Mouse (Mus musculus) liver, embryonic 11.5 days (tissue): ENCODE results near the gene Hbb-bs. TPM values are rescaled to one million over a fixed set of nuclear protein-coding genes. Genes with fewer than 3 reads are reported as not detected.

Experiments
- ATAC-seq: fragments of 200-750 bp; cut with Nextera tagmentation; replicated peaks from 2 replicates; pipeline ENCODE4 v1.8.0; 2017; ENCODE audit warnings: moderate number of reproducible peaks, mild to moderate bottlenecking, moderate TSS enrichment, moderate library complexity; ENCODE audit not compliant: low FRiP score
- DNase-seq: peaks from one replicate; pipeline ENCODE4 v3.0.0-alpha.2; 2017; ENCODE audit warnings: low spot score
- H3K27ac ChIP-seq: fragments of 300-500 bp; sonication (generic); 2 replicates; pipeline ENCODE4 v1.5.1; 2014; ENCODE audit warnings: mild to moderate bottlenecking, low read depth, low read length, control low read depth
- H3K27me3 ChIP-seq: fragments of 300-500 bp; sonication (generic); replicated peaks from 2 replicates; pipeline ENCODE4 v1.6.1; 2014; ENCODE audit warnings: low read length, mixed read lengths; ENCODE audit not compliant: control insufficient read depth, insufficient read depth
- H3K36me3 ChIP-seq: fragments of 300-500 bp; sonication (generic); 2 replicates; pipeline ENCODE4 v1.6.1; 2014; ENCODE audit warnings: mild to moderate bottlenecking, low read length, moderate library complexity, mixed read lengths; ENCODE audit not compliant: control insufficient read depth, insufficient read depth
- H3K4me1 ChIP-seq: fragments of 300-500 bp; sonication (generic); replicated peaks from 2 replicates; pipeline ENCODE4 v1.6.1; 2014; ENCODE audit warnings: low read length, mixed read lengths; ENCODE audit not compliant: control insufficient read depth, insufficient read depth
- H3K4me2 ChIP-seq: fragments of 300-500 bp; sonication (generic); 2 replicates; pipeline ENCODE4 v1.6.1; 2014; ENCODE audit warnings: mild to moderate bottlenecking, control low read depth, moderate library complexity
- H3K4me3 ChIP-seq: fragments of 300-500 bp; sonication (generic); 2 replicates; pipeline ENCODE4 v1.5.1; 2014; ENCODE audit warnings: low read depth, low read length, control low read depth
- H3K9ac ChIP-seq: fragments of 300-500 bp; sonication (generic); 2 replicates; pipeline ENCODE4 v1.6.1; 2014; ENCODE audit warnings: low read depth, low read length, control low read depth
- H3K9me3 ChIP-seq: fragments of 300-500 bp; sonication (generic); 2 replicates; pipeline ENCODE4 v1.6.1; 2016; ENCODE audit warnings: low read length, inconsistent platforms, mixed read lengths; ENCODE audit not compliant: control insufficient read depth
- WGBS: fragments of 180-500 bp; shearing (Covaris S2); extraction: QIAGEN DNeasy Blood & Tissue Kit; methylation state at CpG from one replicate; pipeline ENCODE4 v1.1.7; 2014; 5-methylcytosine and 5-hydroxymethylcytosine counted together
- polyA plus RNA-seq: library from polyadenylated mRNA; unstranded; fragments of >200 nt; fragmentation: Nextera tagmentation; extraction: Ambion mirVana; gene quantifications from 2 replicates; pipeline ENCODE4 v1.2.1, GENCODE M21; 2014

Gene Hbb-bs
- polyA plus RNA-seq, result 9,439 and 11,024 TPM in 2 replicates

DNA sequence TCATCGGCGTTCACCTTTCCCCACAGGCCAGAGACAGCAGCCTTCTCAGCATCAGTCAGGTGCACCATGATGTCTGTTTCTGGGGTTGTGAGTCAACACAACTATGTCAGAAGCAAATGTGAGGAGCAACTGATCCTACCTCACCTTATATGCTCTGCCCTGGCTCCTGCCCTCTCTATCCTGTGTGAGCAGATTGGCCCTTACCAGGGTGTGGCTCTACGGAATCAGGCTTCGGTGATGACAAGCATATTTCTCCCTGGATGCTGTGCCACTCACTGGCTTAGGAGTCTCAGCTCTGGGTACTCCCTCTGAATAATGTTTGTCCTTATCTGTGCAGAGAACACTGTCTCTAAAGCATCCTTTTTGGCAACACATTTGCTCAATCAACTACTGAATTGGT, at the start of gene Hbb-bs:
Gene Hbb-bs (minus strand): TSS at position 289 of the 400 bp plus-strand sequence.
- peak within 1 kb of the TSS; percentile 14; the same call in 1 of the 2 replicates for H3K4me2 ChIP-seq
- ATAC-seq, result peak; percentile 91
- no peak for DNase-seq
- no peaks in the 10 kb centered on the region for H3K27me3 ChIP-seq
- H3K27ac ChIP-seq, result peak within 1 kb of the TSS; percentile 61
- H3K9ac ChIP-seq, result peak within 1 kb of the TSS; percentile 42; the same call in 1 of the 2 replicates
- H3K4me3 ChIP-seq, result no peak within 1 kb of the TSS
- WGBS, result 74% methylated on average over 4 of the region's 4 CpGs
- no peaks in the 10 kb centered on the region for H3K9me3 ChIP-seq
- peaks cover 10% of the 10 kb centered on the region for H3K4me1 ChIP-seq
- H3K36me3 ChIP-seq, result no peaks in the 10 kb centered on the region

DNA sequence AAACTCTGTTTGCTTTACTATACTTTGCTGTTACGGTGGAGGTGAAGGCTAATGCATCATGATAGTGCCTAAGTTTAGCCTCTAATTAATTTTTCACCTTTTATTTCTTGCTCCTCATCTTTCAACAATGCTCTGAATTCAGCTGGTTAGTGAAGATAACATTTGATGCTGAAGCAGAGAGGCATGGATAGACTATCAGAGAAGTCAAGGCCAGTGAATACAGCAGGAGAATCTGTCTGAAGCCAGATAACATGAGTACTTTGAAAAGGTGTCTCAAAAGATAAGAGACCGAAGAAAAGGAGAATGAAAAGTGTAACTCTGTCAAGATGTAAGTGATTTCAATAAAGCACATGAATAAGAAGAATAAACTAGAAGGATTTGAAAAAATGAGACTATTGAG, 49.2 kb upstream of the Hbb-bs start:
- ATAC-seq, result peak; percentile 91
- Histone ChIP-seq H3K9me3 (no peaks in the 10 kb centered on the region), H3K4me1 (peaks cover 13% of the 10 kb centered on the region), H3K36me3 (no peaks in the 10 kb centered on the region), H3K27ac (no peak overlapping the region), H3K4me2 (no peak overlapping the region), H3K4me3 (no peak overlapping the region), H3K9ac (no peak overlapping the region), H3K27me3 (no peaks in the 10 kb centered on the region)
- no peak for DNase-seq
- 51% methylated on average over 2 of the region's 2 CpGs for WGBS

DNA sequence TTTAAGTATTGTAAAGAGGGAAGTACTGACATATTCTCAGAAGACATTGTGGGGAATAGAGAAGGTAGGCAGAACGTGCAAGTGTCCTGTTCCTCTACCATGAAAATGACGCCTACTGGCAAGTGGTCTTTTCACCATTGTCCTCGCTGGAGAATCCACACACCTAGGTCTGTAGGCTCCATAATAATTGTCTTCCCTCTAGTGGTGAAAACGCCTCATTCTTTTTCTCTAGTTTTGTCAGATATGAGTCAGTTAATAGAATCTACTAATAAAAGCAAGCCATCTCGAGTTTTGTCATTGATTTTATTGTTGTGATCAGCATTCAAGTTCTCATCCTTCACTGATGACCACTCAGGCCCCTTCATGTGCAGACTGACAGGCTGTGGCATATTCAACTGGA, 46.6 kb upstream of the Hbb-bs start:
- WGBS, result 38% methylated on average over 5 of the region's 5 CpGs
- H3K27ac ChIP-seq, result peak overlapping the region; percentile 84

DNA sequence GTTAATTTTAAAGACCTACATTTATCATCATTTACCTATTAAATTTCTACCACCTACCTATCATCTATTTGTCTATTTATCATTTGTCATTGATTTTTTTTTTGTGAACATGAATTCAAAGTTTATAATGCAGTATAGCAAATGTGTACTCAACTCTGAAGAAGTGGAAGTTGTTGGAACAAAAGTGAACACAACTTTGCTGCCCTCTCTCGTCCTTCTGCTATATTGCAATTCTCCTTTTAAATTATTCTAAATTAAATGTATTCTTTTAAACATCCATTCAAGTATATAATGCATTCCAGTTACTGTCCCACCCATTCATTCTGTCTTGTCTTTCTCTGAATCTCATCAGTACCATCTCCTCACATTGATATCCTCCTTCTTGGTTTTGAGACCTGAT, 45.2 kb upstream of the Hbb-bs start:
- ATAC-seq, result no peak
- Histone ChIP-seq H3K27me3 (no peaks in the 10 kb centered on the region), H3K4me1 (peaks cover 18% of the 10 kb centered on the region), H3K27ac (peak overlapping the region; percentile 64), H3K4me2 (no peak overlapping the region), H3K9me3 (no peaks in the 10 kb centered on the region), H3K9ac (no peak overlapping the region), H3K36me3 (no peaks in the 10 kb centered on the region), H3K4me3 (no peak overlapping the region)
- 2% methylated on average over 1 of the region's 1 CpGs for WGBS
- no peak for DNase-seq

More for the DNA sequence above, 46.6 kb upstream of the Hbb-bs start:
- Histone ChIP-seq H3K9me3 (no peaks in the 10 kb centered on the region), H3K9ac (0 out of 2 replicates have a peak overlapping the region, but pooled peaks have one; percentile 46), H3K4me3 (no peak overlapping the region), H3K36me3 (no peaks in the 10 kb centered on the region), H3K4me1 (peaks cover 17% of the 10 kb centered on the region), H3K4me2 (no peak overlapping the region), H3K27me3 (no peaks in the 10 kb centered on the region)
- DNase-seq (no peak), ATAC-seq (no peak)

DNA sequence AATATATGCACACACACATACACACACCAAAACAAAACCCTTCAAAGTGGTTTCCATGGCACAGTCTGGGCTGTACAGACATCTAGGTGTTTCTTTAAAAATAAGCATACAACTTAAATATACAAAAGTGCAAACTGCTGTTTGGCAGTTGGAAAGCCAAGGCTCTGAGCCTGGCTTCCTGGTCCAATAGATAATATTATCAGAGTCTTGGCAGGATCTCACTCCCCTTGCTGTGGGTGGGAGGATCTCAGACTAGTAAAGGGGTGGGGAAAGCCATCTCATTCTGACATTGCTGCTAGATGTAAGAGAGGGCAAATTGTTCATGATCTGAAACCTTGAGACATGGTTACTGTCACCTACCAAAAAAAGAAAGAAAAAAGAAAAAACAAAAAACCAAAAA, 42.8 kb upstream of the Hbb-bs start:
- DNase-seq, result no peak
- H3K4me2 ChIP-seq, result peak overlapping the region; percentile 41
- H3K9me3 ChIP-seq, result no peaks in the 10 kb centered on the region
- H3K27ac ChIP-seq, result peak overlapping the region; percentile 97
- no peaks in the 10 kb centered on the region for H3K36me3 ChIP-seq
- peaks cover 14% of the 10 kb centered on the region for H3K4me1 ChIP-seq
- peak overlapping the region; percentile 57 for H3K9ac ChIP-seq
- peak; percentile 89 for ATAC-seq
- no peak overlapping the region for H3K4me3 ChIP-seq
- no peaks in the 10 kb centered on the region for H3K27me3 ChIP-seq

DNA sequence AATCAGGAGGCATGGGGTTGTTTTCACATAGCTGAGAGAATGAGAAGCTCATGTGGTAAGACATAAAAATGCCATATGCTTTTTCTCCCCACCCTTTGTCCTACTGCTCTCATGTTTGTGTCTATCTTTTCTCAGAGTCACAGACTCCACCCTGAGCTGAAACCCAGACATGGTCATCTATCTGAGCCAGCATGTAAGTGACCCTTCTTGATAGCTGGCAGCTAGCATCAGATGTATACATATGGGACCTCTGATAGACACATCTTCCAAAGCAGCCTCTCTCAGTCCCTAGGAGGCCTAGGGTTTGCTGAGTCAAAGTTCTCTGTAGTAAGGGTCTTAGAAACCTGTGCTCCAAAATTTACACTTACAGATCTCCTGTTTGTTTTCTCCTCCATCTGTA, 37.8 kb upstream of the Hbb-bs start:
- peak overlapping the region; percentile 57 for H3K9ac ChIP-seq
- DNase-seq (no peak), ATAC-seq (peak; percentile 93)
- H3K4me3 ChIP-seq, result no peak overlapping the region; the same call in 1 of the 2 replicates
- no peaks in the 10 kb centered on the region for H3K9me3 ChIP-seq
- H3K27me3 ChIP-seq, result no peaks in the 10 kb centered on the region
- H3K27ac ChIP-seq, result peak overlapping the region; percentile 97
- no peaks in the 10 kb centered on the region for H3K36me3 ChIP-seq
- peak overlapping the region; percentile 46 for H3K4me2 ChIP-seq
- peaks cover 22% of the 10 kb centered on the region for H3K4me1 ChIP-seq

DNA sequence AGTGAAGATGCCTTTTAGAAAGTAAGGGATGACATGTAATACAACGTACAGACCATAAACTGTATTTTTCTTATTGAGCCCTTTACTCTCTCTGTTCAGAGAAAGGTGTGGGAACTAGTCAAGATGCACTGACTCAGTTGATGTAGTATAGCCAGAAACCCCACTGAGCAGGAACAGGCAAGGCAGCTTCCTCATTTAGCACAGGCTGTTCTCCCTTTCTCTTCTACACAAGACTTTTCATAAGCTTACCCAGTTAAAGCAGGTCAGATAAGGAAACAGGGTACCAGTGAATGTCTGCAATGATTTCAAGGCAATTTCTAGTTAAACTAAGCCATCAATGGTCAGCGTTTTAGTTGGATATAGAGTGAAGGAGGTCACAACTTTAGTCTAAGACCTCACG, 33.6 kb upstream of the Hbb-bs start:
- WGBS, result 62% methylated on average over 3 of the region's 3 CpGs
- Histone ChIP-seq H3K4me3 (no peak overlapping the region), H3K9ac (peak overlapping the region; percentile 53; the same call in 1 of the 2 replicates), H3K4me2 (peak overlapping the region; percentile 38), H3K36me3 (no peaks in the 10 kb centered on the region), H3K27me3 (no peaks in the 10 kb centered on the region), H3K4me1 (peaks cover 25% of the 10 kb centered on the region), H3K9me3 (no peaks in the 10 kb centered on the region), H3K27ac (peak overlapping the region; percentile 83)
- ATAC-seq (no peak), DNase-seq (no peak)

DNA sequence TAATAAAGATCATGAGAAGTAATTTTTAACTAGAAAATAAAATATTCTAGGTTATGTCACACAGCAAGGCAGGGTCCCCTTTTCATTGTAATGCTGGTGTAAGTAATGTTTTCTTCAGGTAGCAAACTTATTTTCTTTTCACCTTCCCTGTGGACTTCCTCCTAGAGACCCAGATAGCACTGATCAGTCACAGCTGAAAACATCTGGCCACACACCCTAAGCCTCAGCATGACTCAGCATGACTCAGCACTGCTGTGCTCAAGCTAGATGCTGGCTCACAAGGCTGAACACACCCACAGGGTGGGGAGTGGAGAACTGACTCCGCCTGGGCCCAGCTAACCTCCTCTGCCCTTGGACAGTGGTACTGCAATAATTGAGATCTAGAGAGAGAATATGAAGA, 33.0 kb upstream of the Hbb-bs start:
- H3K4me2 ChIP-seq, result peak overlapping the region; percentile 38
- DNase-seq (peak; percentile 73), ATAC-seq (peak; percentile 88)
- no peaks in the 10 kb centered on the region for H3K27me3 ChIP-seq
- no peaks in the 10 kb centered on the region for H3K36me3 ChIP-seq
- no peak overlapping the region for H3K4me3 ChIP-seq
- peaks cover 25% of the 10 kb centered on the region for H3K4me1 ChIP-seq
- WGBS, result 20% methylated on average over 1 of the region's 1 CpGs
- no peaks in the 10 kb centered on the region for H3K9me3 ChIP-seq
- H3K9ac ChIP-seq, result no peak overlapping the region
- peak overlapping the region; percentile 83 for H3K27ac ChIP-seq

DNA sequence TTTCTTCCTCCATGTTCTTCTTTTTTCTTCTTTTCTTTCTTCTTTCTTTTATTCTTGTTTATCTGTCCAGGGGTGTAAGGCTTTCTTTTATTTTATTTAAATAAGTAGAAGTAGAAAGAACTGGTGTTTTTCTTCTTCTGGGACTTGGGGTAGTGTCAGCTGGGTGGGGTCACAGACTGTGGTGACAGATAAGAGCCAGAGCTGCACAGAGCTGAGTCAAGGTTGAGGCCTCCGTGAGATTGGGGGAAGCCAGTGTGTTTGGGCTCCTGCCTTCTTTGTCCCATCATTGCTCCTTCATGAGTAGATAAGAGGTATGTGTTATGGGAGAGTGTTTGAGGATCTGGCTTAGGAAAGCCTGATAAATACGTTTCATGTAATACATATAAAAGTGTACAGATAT, 31.2 kb upstream of the Hbb-bs start:
- DNase-seq, result no peak
- H3K4me3 ChIP-seq, result no peak overlapping the region
- H3K4me2 ChIP-seq, result peak overlapping the region; percentile 54
- H3K9me3 ChIP-seq, result no peaks in the 10 kb centered on the region
- peak overlapping the region; percentile 61 for H3K9ac ChIP-seq
- H3K36me3 ChIP-seq, result no peaks in the 10 kb centered on the region
- 23% methylated on average over 2 of the region's 2 CpGs for WGBS
- H3K27me3 ChIP-seq, result no peaks in the 10 kb centered on the region
- ATAC-seq, result peak; percentile 95
- peak overlapping the region; percentile 95 for H3K27ac ChIP-seq
- H3K4me1 ChIP-seq, result peaks cover 31% of the 10 kb centered on the region
